20 mouse cellular contexts compared by ENCODE assay signal in the genomic region with DNA sequence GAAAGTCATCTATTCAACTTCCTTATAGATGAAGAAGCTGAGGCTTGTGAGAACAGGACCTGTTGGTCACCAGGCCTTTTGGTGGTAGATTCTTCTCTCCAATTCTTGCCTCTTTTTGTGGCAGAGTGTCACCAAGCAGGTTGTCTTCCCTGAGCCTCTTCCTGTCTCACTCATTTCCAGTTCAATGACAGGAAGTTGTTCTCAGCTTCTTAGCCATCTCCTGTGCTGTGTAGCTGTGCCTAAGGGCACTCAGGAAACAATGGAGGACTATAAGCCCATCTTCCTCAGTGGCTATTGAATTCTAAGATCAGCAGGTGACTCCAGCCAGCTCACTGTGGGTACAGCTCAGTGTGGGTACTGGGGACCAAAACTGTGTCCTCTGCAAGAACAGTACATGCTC.
DNase-seq lines count a peak whose midpoint lies in the region; ATAC-seq and TF ChIP-seq lines count a peak whose summit lies in the region.
"Had no signal": no experiment of that assay in that cellular context is flagged by ENCODE, and none has a peak within 500 bp of the region (broad histone marks: within the 10 kb centered on the region; RNA-seq: fewer than 3 reads in every experiment).

No protein-coding gene starts in this region.

- no peak overlapping the region for H3K4me3 ChIP-seq in heart, adult 2 months
- no peak overlapping the region for H3K4me3 ChIP-seq in intestine, postnatal 0 days (ENCODE audit: low read depth, low read length)
- H3K4me3 ChIP-seq: embryonic facial prominence, embryonic 10.5 days; heart, embryonic 15.5 days; hindbrain, embryonic 13.5 days had no signal

- H3K36me3 ChIP-seq in heart, adult 2 months (ENCODE audit: control insufficient read depth, insufficient read depth, low read length), result peaks cover 7% of the 10 kb centered on the region; the same call in 1 of the 2 replicates
- peaks cover 51% of the 10 kb centered on the region for H3K36me3 ChIP-seq in intestine, postnatal 0 days (ENCODE audit: control insufficient read depth, insufficient read depth)

- H3K4me2 ChIP-seq in intestine, postnatal 0 days (replicated peaks; ENCODE audit: low read depth), result no peak overlapping the region
- H3K4me2 ChIP-seq: heart, embryonic 11.5 days; heart, embryonic 15.5 days; hindbrain, embryonic 13.5 days had no signal

- ATAC-seq in CD4-positive, CD25-positive, alpha-beta regulatory T cell, adult 4 months, result peak; percentile 71
- no peak for ATAC-seq in intestine, postnatal 0 days
- ATAC-seq: forebrain, embryonic 14.5 days; hindbrain, postnatal 0 days; intestine, embryonic 16.5 days had no signal

- peak in 1 of 2 experiments; percentile 15 for DNase-seq in heart, adult 2 months
- no peak for DNase-seq in heart, adult 11 months
- DNase-seq in CD4-positive helper T cell, adult 2 months (ENCODE audit: low read depth, low spot score), result peak; percentile 28
- peak; percentile 32 for DNase-seq in induced T-regulatory cell, adult 2 months (ENCODE audit: low read depth)
- DNase-seq in embryo, embryonic 11 days, result no peak
- DNase-seq: adrenal gland, adult 2 months; adrenal gland, postnatal 25 days; cerebellum, adult 11 months; cerebellum, adult 9-10 months; cerebellum, postnatal 25 days; kidney, adult 8-10 months had no signal

- no peak for TF ChIP-seq EP300 in heart, adult 2 months (IDR thresholded peaks at IDR 0.05; ENCODE audit: insufficient read depth, low read depth, low read length)

- peak overlapping the region; percentile 16; the same call in 1 of the 2 replicates for H3K27ac ChIP-seq in heart, adult 2 months
- no peak overlapping the region for H3K27ac ChIP-seq in intestine, postnatal 0 days (ENCODE audit: low read depth, low read length)
- H3K27ac ChIP-seq: embryonic facial prominence, embryonic 10.5 days; heart, embryonic 15.5 days; hindbrain, embryonic 13.5 days; hindbrain, postnatal 0 days had no signal

- H3K4me1 ChIP-seq in heart, adult 2 months (ENCODE audit: control insufficient read depth, insufficient read depth, low read length), result peaks cover 33% of the 10 kb centered on the region
- peaks cover 15% of the 10 kb centered on the region; the same call in 1 of the 2 replicates for H3K4me1 ChIP-seq in intestine, postnatal 0 days (replicated peaks; ENCODE audit: control insufficient read depth, insufficient read depth, low read length)

- no peaks in the 10 kb centered on the region for H3K9me3 ChIP-seq in intestine, postnatal 0 days (ENCODE audit: control insufficient read depth)
- H3K9me3 ChIP-seq: embryonic facial prominence, embryonic 10.5 days; heart, embryonic 15.5 days; hindbrain, embryonic 13.5 days had no signal

- no peak for TF ChIP-seq CTCF in heart, adult 2 months (IDR thresholded peaks at IDR 0.05)
- no peak for TF ChIP-seq CTCF in intestine, postnatal 0 days (IDR thresholded peaks at IDR 0.05; ENCODE audit: low read depth)

- intact Hi-C loops in heart, adult 2 months (cut with DNase I), result loop anchor here (2.0 to 10.0 kb wide), 2 partner anchors 49 to 669 kb away; partner anchors contain the start of gene Tlr6

- H3K27me3 ChIP-seq in heart, adult 2 months (ENCODE audit: control insufficient read depth, insufficient read depth, low read length), result no peaks in the 10 kb centered on the region
- no peaks in the 10 kb centered on the region for H3K27me3 ChIP-seq in intestine, postnatal 0 days (replicated peaks; ENCODE audit: control insufficient read depth, insufficient read depth, low read length)
- H3K27me3 ChIP-seq: heart, embryonic 15.5 days; hindbrain, embryonic 13.5 days had no signal

- H3K9ac ChIP-seq in heart, adult 2 months (ENCODE audit: low read depth, low read length), result no peak overlapping the region
- H3K9ac ChIP-seq in intestine, postnatal 0 days (ENCODE audit: low read depth, low read length), result no peak overlapping the region
- H3K9ac ChIP-seq: heart, embryonic 15.5 days; hindbrain, embryonic 13.5 days had no signal

- TF ChIP-seq POLR2A in heart, adult 2 months (IDR thresholded peaks at IDR 0.05; ENCODE audit: insufficient read depth, low read depth, low read length), result no peak

- H3K79me2 ChIP-seq in heart, adult 2 months (replicated peaks; ENCODE audit: control insufficient read depth, insufficient read depth, low read length), result no peaks in the 10 kb centered on the region

Comparison
In these comparisons a context has a peak if more than half of its experiments do, and no peak if none do; other contexts are left out.
1. DNase-seq: peak in CD4-positive helper T cell, adult 2 months (single experiment) and induced T-regulatory cell, adult 2 months (single experiment); none in heart, adult 11 months (single experiment) and embryo, embryonic 11 days (single experiment).